Mouse (Mus musculus) ovary, postnatal 10 days (tissue): ENCODE measurements around the gene Lamtor3.
"Not testable (repeated sequence)": the region's sequence is repeated elsewhere in the genome, so short reads cannot be mapped to it uniquely, and the experiment has no call there.

Source experiments
- DNase-seq: peaks from one replicate; pipeline ENCODE4 v3.0.0; 2022; ENCODE audit warnings: low spot score

Lamtor3 gene

GRCm38 (mm10) chr3:137935570-137936525, 17.5 kb downstream of the Lamtor3 start:
- DNase-seq: no peak

GRCm38 (mm10) chr3:137936541-137936940, 18.2 kb downstream of the Lamtor3 start:
- no peak for DNase-seq

GRCm38 (mm10) chr3:137938608-137939007, 20.3 kb downstream of the Lamtor3 start:
- no peak for DNase-seq

GRCm38 (mm10) chr3:137940757-137941156, 22.5 kb downstream of the Lamtor3 start:
- no peak for DNase-seq

- DNase-seq: no peak
Measured at GRCm38 (mm10) chr3:137941555-137941954, 23.2 kb downstream of the Lamtor3 start.

- DNase-seq: no peak
Measured at GRCm38 (mm10) chr3:137942098-137942622, 23.9 kb downstream of the Lamtor3 start.

GRCm38 (mm10) chr3:137943737-137944154, 25.4 kb downstream of the Lamtor3 start:
- DNase-seq: no peak

- DNase-seq: no peak
Measured at GRCm38 (mm10) chr3:137946827-137947226, 28.5 kb downstream of the Lamtor3 start.

- DNase-seq: no peak
Measured at GRCm38 (mm10) chr3:137947525-137947924, 29.2 kb downstream of the Lamtor3 start.

- no peak for DNase-seq
Measured at GRCm38 (mm10) chr3:137950191-137950885, 32.0 kb downstream of the Lamtor3 start.

- not testable (repeated sequence) for DNase-seq
Measured at GRCm38 (mm10) chr3:137951302-137951701, 33.0 kb downstream of the Lamtor3 start.

GRCm38 (mm10) chr3:137951819-137952218, 33.5 kb downstream of the Lamtor3 start:
- DNase-seq: no peak

GRCm38 (mm10) chr3:137952225-137952913, 34.1 kb downstream of the Lamtor3 start:
- no peak for DNase-seq

- DNase-seq: no peak
Measured at GRCm38 (mm10) chr3:137952914-137953880, 34.9 kb downstream of the Lamtor3 start.

- no peak for DNase-seq
Measured at GRCm38 (mm10) chr3:137954256-137954916, 36.1 kb downstream of the Lamtor3 start.

GRCm38 (mm10) chr3:137955560-137956081, 37.3 kb downstream of the Lamtor3 start:
- no peak for DNase-seq

- no peak for DNase-seq
Measured at GRCm38 (mm10) chr3:137957864-137958263, 39.6 kb downstream of the Lamtor3 start.

- no peak for DNase-seq
Measured at GRCm38 (mm10) chr3:137958352-137958751, 40.0 kb downstream of the Lamtor3 start.

- DNase-seq: no peak
Measured at GRCm38 (mm10) chr3:137959456-137959855, 41.1 kb downstream of the Lamtor3 start.

GRCm38 (mm10) chr3:137961736-137962385, 43.6 kb downstream of the Lamtor3 start:
- no peak for DNase-seq
